Mouse (Mus musculus) intestine, embryonic 15.5 days (tissue): Measurements from ENCODE around the gene Gm43518. TPM values are rescaled to one million over a fixed set of nuclear protein-coding genes. Genes with fewer than 3 reads are reported as not detected.
A peak's percentile ranks its signal among the peaks of the same experiment; 100 is the strongest.

Experiments used
- ATAC-seq: fragments of 200-750 bp; cut with Nextera tagmentation; 2 replicates; pipeline ENCODE4 v1.8.0; 2017; ENCODE audit warnings: moderate TSS enrichment, moderate library complexity
- H3K27ac ChIP-seq: fragments of 300-500 bp; sonication (generic); 2 replicates; pipeline ENCODE4 v1.5.1; 2015; ENCODE audit warnings: mild to moderate bottlenecking, inconsistent platforms
- H3K27me3 ChIP-seq: fragments of 300-500 bp; sonication (generic); replicated peaks from 2 replicates; pipeline ENCODE4 v1.6.1; 2015; ENCODE audit warnings: inconsistent platforms
- H3K36me3 ChIP-seq: fragments of 300-500 bp; sonication (generic); 2 replicates; pipeline ENCODE4 v1.6.1; 2015; ENCODE audit warnings: inconsistent platforms
- H3K4me1 ChIP-seq: fragments of 300-500 bp; sonication (generic); replicated peaks from 2 replicates; pipeline ENCODE4 v1.6.1; 2015; ENCODE audit warnings: inconsistent platforms
- H3K4me2 ChIP-seq: fragments of 300-500 bp; sonication (generic); replicated peaks from 2 replicates; pipeline ENCODE4 v1.6.1; 2015; ENCODE audit warnings: mild to moderate bottlenecking, inconsistent platforms
- H3K4me3 ChIP-seq: fragments of 300-500 bp; sonication (generic); replicated peaks from 2 replicates; pipeline ENCODE4 v1.5.1; 2015; ENCODE audit warnings: inconsistent platforms
- H3K9ac ChIP-seq: fragments of 300-500 bp; sonication (generic); 2 replicates; pipeline ENCODE4 v1.6.1; 2015; ENCODE audit warnings: inconsistent platforms
- H3K9me3 ChIP-seq: fragments of 300-500 bp; sonication (generic); 2 replicates; pipeline ENCODE4 v1.6.1; 2016; ENCODE audit warnings: inconsistent platforms
- WGBS: fragments of 180-500 bp; shearing (Covaris S2); methylation state at CpG from one replicate; pipeline ENCODE4 v1.1.7; 2015; 5-methylcytosine and 5-hydroxymethylcytosine counted together
- polyA plus RNA-seq: library from polyadenylated mRNA; unstranded; fragments of >200 nt; fragmentation: Nextera tagmentation; extraction: Ambion mirVana; gene quantifications from 2 replicates; pipeline ENCODE4 v1.2.1, GENCODE M21; 2015

Gene Gm43518
- polyA plus RNA-seq, 1 experiment from 2014 or later = 1.5 TPM

DNA sequence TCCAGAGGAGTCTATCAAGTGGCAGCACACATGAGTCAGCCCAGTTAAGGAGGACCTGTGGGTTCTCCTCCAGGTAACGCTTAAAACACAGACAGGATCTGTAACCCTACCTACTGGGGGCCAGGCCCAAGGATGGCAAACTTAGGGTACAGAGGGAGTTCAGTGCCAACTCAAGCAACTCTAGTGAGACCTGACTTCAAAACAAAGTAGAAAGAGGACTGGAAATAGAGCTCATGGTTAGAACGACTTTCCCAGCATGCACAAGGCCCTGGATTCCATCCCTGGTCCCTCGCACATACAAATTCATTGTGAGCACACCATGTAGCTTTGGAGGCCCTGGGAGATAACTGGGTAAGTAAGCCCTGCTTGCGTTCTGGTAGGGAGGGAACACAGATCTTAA is 43.4 kb downstream of the Gm43518 start:
- H3K27me3 ChIP-seq = peaks cover 3% of the 10 kb centered on the region

DNA sequence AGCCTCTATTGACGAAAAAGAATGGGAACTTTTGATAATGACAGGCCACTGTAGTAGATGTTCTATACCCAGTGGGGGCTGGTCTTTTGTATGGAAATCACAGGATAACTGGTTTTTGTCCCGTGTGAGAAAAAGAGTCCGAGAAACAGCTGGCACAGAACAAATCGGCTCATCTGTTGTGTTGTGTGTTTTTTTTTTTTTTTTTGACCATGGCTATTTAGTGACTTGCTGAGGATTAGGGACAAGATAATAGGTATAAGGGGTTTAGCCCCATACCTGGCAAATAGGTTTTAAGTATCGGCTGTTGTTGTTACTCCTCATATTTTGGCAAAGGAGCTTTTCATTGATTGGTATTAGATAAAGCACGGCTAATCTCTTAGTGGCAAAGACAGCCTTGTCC is 45.2 kb downstream of the Gm43518 start:
- Histone ChIP-seq H3K4me1 (peaks cover 8% of the 10 kb centered on the region; the same call in 1 of the 2 replicates), H3K27ac (no peak overlapping the region), H3K4me2 (no peak overlapping the region), H3K36me3 (no peaks in the 10 kb centered on the region), H3K9ac (no peak overlapping the region), H3K9me3 (no peaks in the 10 kb centered on the region), H3K4me3 (no peak overlapping the region), H3K27me3 (peaks cover 3% of the 10 kb centered on the region)
- whole genome bisulfite sequencing = 64% methylated on average over 6 of the region's 6 CpGs
- ATAC-seq = no peak

More for the DNA sequence above, 43.4 kb downstream of the Gm43518 start:
- Histone ChIP-seq H3K36me3 (no peaks in the 10 kb centered on the region), H3K9ac (no peak overlapping the region), H3K4me2 (no peak overlapping the region), H3K4me1 (0 out of 2 replicates have a peak, but pooled peaks cover 3% of the 10 kb centered on the region), H3K27ac (no peak overlapping the region), H3K4me3 (no peak overlapping the region), H3K9me3 (no peaks in the 10 kb centered on the region)
- 86% methylated on average over 4 of the region's 4 CpGs for WGBS
- no peak for ATAC-seq

DNA sequence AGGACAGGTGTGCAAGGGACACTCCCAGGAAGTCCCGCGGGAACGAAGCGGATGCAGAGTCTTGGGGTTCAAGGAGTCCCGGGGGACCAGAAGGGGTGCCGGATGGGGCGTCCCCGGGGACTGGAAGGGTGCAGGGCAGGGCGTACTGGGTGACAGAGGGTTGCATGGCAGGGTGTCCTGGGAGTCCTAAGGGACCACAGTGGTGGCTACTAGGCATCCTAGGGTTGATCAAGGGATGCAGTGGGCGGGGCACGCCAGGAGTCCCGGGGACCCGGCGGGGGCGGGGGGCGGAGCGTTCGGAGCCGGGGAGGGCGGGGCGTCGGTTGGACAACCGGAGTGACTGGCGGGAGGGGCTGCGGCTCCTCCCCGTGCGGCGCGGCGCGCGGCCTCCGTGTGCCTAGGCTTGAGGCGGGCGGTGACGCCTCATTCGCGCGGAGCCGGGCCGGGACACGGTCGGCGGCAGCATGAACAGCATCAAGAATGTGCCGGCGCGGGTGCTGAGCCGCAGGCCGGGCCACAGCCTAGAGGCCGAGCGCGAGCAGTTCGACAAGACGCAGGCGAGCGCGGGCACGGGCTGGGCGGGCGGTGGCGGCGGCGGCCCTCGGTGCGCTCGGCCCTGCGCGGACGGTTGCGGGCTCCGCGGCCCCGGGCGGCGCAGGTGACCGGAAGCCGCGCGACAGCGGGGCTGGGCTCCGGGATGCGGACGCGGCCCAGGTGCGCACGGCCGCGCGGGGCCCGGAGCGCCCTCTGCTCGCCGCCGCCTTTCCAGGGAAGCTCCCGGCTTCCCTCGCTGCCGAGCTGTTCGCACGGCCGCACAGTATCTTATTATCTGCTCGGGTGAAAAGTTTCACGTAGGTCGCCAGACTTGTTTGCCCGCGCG is 46.3 kb downstream of the Gm43518 start, which contains the start of gene Hip1r:
Gene Hip1r, plus strand, starts transcription at position 330 of the 880 bp plus-strand sequence.
- Histone ChIP-seq H3K36me3 (no peaks in the 10 kb centered on the region), H3K4me3 (peak within 1 kb of the TSS; percentile 81), H3K4me1 (peaks cover 18% of the 10 kb centered on the region), H3K9ac (peak within 1 kb of the TSS; percentile 81), H3K9me3 (no peaks in the 10 kb centered on the region), H3K27me3 (peaks cover 3% of the 10 kb centered on the region), H3K27ac (peak within 1 kb of the TSS; percentile 90), H3K4me2 (peak within 1 kb of the TSS; percentile 89)
- WGBS = under 1% methylated on average over 104 of the region's 106 CpGs
- ATAC-seq = peak; percentile 78

DNA sequence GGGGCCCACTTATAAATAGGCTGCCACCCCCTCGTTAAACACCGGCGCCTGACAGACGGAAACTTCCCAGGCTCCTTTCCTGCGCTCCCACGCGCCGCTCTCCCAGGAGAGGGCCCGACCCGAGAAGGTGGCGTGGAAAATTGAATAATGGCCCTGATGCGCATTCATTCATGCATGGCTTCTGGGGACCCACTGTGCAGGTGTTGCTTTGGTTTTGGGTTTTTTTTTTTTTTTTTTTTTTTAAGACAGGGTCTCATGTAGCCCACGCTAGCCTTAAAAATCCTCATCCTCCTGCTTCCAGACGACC is 46.9 kb downstream of the Gm43518 start:
- WGBS = under 1% methylated on average over 14 of the region's 14 CpGs

GRCm38 (mm10) chr5:123974616-123975111 is 47.4 kb downstream of the Gm43518 start:
- Histone ChIP-seq H3K36me3 (no peaks in the 10 kb centered on the region), H3K4me1 (peaks cover 23% of the 10 kb centered on the region), H3K27ac (peak overlapping the region; percentile 77; the same call in 1 of the 2 replicates), H3K4me3 (peak overlapping the region; percentile 81), H3K4me2 (peak overlapping the region; percentile 89), H3K9me3 (no peaks in the 10 kb centered on the region), H3K27me3 (peaks cover 3% of the 10 kb centered on the region), H3K9ac (peak overlapping the region; percentile 81; the same call in 1 of the 2 replicates)
- 19% methylated on average over 11 of the region's 11 CpGs for WGBS
- ATAC-seq = no peak

More for the DNA sequence above, 46.9 kb downstream of the Gm43518 start:
- H3K36me3 ChIP-seq = no peaks in the 10 kb centered on the region
- no peak for ATAC-seq
- peaks cover 18% of the 10 kb centered on the region for H3K4me1 ChIP-seq
- peak overlapping the region; percentile 89 for H3K4me2 ChIP-seq
- H3K27me3 ChIP-seq = peaks cover 3% of the 10 kb centered on the region
- peak overlapping the region; percentile 90 for H3K27ac ChIP-seq
- peak overlapping the region; percentile 81 for H3K9ac ChIP-seq
- no peaks in the 10 kb centered on the region for H3K9me3 ChIP-seq
- peak overlapping the region; percentile 81 for H3K4me3 ChIP-seq

DNA sequence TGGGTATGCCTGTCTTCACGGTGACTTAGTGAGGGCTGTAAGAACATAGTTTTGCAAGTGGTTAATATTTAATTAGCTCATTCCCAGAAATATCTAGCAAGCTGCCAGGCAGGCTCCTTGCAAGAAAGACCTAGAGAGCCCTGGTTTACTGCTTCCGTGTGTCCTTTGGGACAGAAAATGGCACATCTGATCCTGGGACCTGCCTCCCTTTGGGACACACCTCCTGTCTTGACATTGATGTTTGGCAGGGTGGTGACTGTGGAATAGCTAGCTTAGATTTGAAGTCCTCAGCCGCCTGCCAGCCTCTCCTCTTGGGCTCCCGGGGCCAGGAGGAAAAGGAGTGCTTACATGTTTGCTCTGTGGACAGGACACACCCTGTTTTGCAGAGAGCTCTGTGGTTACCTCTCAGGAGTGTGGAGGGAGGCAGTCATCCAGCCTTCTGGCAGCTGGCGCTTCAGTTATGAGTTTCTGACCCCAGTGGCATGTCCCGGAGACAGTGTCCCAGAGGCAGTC is 48.5 kb downstream of the Gm43518 start:
- peak; percentile 66 for ATAC-seq
- peaks cover 23% of the 10 kb centered on the region for H3K4me1 ChIP-seq
- peak overlapping the region; percentile 81; the same call in 1 of the 2 replicates for H3K4me3 ChIP-seq
- H3K9ac ChIP-seq = no peak overlapping the region
- no peaks in the 10 kb centered on the region for H3K9me3 ChIP-seq
- H3K36me3 ChIP-seq = no peaks in the 10 kb centered on the region
- H3K27me3 ChIP-seq = peaks cover 3% of the 10 kb centered on the region
- peak overlapping the region; percentile 77 for H3K27ac ChIP-seq
- peak overlapping the region; percentile 89 for H3K4me2 ChIP-seq
- 42% methylated on average over 6 of the region's 6 CpGs for WGBS

DNA sequence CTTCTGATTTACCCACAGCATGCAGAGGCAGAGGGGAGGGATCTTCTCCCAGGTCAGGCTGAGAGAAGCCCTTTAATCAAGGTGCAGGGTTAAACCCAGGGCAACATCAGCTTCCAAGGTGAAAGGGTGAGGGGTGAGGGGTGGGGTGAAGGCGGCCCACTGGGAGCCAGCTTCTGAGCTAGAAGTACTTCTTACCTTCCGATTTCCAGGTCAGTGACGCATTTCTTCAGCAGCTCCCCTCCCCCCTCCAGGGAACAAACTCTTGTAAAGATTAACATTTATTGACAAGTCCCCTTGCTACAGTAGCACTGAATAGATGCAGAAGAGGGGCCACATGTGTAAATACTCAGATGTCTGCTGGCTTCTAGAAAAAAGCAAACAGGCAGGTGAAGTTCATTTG is 50.0 kb downstream of the Gm43518 start:
- Histone ChIP-seq H3K4me3 (no peak overlapping the region), H3K36me3 (no peaks in the 10 kb centered on the region), H3K4me1 (peaks cover 23% of the 10 kb centered on the region), H3K27ac (peak overlapping the region; percentile 77; the same call in 1 of the 2 replicates), H3K9me3 (no peaks in the 10 kb centered on the region), H3K4me2 (peak overlapping the region; percentile 89; the same call in 1 of the 2 replicates), H3K27me3 (peaks cover 3% of the 10 kb centered on the region; the same call in 1 of the 2 replicates), H3K9ac (no peak overlapping the region)
- WGBS = 31% methylated on average over 3 of the region's 3 CpGs
- ATAC-seq = no peak

DNA sequence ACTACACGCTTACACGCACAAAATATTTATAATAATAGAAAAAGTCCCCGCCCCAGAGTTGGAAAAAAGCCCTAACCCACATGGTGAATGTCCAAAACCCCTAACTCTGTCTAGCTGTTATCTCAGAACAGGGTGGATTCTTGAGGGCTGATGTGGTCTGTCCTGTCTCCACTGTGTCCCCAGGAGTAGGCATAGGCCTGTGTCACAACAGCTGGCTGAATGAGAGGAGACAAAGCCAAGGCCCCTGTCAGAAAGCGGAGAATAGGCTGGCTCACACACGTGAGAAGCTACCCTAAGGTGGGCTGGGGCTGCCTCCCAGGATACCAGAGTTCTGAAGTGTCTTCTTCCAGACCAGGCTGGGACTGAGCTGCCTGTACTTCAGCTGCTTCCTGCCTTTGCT is 50.9 kb downstream of the Gm43518 start:
- WGBS = 68% methylated on average over 5 of the region's 5 CpGs
- ATAC-seq = no peak
- H3K9me3 ChIP-seq = no peaks in the 10 kb centered on the region
- H3K4me2 ChIP-seq = peak overlapping the region; percentile 89
- peaks cover 2% of the 10 kb centered on the region; the same call in 1 of the 2 replicates for H3K27me3 ChIP-seq
- H3K9ac ChIP-seq = no peak overlapping the region
- H3K36me3 ChIP-seq = no peaks in the 10 kb centered on the region
- H3K4me3 ChIP-seq = no peak overlapping the region
- peaks cover 28% of the 10 kb centered on the region for H3K4me1 ChIP-seq
- peak overlapping the region; percentile 13; the same call in 1 of the 2 replicates for H3K27ac ChIP-seq

DNA sequence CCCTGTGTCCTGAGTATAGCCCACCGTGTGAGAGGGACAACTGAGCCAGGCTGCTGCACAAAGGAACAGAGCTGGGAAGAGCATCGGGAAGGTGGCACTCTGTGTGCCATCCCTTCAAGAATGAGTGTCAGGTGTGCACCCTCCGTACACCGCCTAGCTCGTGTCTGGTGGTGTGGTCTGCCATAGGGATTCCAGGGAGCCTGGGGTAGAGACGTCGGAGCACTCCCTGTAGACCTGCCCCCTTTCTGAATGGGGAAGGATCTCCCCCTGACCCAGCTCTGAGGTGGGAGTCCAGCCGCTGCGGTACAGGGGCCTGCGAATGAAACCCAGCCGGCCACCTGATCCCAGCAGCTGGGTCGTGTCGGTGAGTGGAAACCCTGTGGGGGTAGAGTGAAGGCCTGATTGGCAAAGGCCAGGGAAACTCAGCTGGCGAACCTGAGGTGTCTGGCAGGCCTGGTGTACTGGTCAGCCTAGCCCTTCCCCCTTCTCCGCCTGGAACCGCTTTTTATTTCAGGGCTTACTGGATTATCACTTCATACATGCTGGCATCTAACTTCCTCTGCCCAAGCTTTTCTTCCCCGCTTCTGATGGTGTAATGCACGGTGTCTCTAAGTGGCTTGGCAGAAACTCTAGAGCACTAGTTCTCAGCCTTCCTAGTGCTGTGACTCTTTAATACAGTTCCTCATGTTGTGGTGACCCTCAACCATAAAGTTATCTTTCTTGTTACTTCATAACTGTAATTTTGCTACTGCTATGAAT is 52.2 kb downstream of the Gm43518 start:
- Histone ChIP-seq H3K9me3 (no peaks in the 10 kb centered on the region), H3K27me3 (no peaks in the 10 kb centered on the region), H3K4me1 (peaks cover 25% of the 10 kb centered on the region), H3K4me3 (no peak overlapping the region), H3K27ac (no peak overlapping the region), H3K9ac (no peak overlapping the region), H3K36me3 (no peaks in the 10 kb centered on the region), H3K4me2 (no peak overlapping the region)
- no peak for ATAC-seq
- WGBS = 76% methylated on average over 18 of the region's 18 CpGs

GRCm38 (mm10) chr5:123979980-123980369 is 52.8 kb downstream of the Gm43518 start:
- Histone ChIP-seq H3K4me2 (no peak overlapping the region), H3K9me3 (no peaks in the 10 kb centered on the region), H3K4me1 (peaks cover 25% of the 10 kb centered on the region), H3K9ac (no peak overlapping the region), H3K27me3 (no peaks in the 10 kb centered on the region), H3K27ac (no peak overlapping the region), H3K4me3 (no peak overlapping the region), H3K36me3 (no peaks in the 10 kb centered on the region)
- ATAC-seq = no peak
- 64% methylated on average over 4 of the region's 4 CpGs for WGBS

GRCm38 (mm10) chr5:123980521-123981249 is 53.5 kb downstream of the Gm43518 start:
- Histone ChIP-seq H3K36me3 (no peaks in the 10 kb centered on the region), H3K27ac (no peak overlapping the region), H3K4me2 (no peak overlapping the region), H3K27me3 (no peaks in the 10 kb centered on the region), H3K9me3 (no peaks in the 10 kb centered on the region), H3K4me1 (peaks cover 25% of the 10 kb centered on the region), H3K4me3 (no peak overlapping the region), H3K9ac (no peak overlapping the region)
- WGBS = 76% methylated on average over 9 of the region's 9 CpGs
- no peak for ATAC-seq
